Mouse (Mus musculus) heart, postnatal 0 days (tissue): Measurements from ENCODE around the gene Ctnnd1. TPM values are rescaled to one million over a fixed set of nuclear protein-coding genes. Genes with fewer than 3 reads are reported as not detected.
A peak's percentile ranks its signal among the peaks of the same experiment; 100 is the strongest.

Experiments used
- ATAC-seq: fragments of 200-750 bp; cut with Nextera tagmentation; 2 replicates; pipeline ENCODE4 v1.8.0; 2017; ENCODE audit warnings: low read depth, moderate number of reproducible peaks, moderate library complexity; ENCODE audit not compliant: insufficient read depth
- DNase-seq: peaks from one replicate; pipeline ENCODE4 v3.0.0-alpha.2; 2016; ENCODE audit warnings: low spot score
- H3K27ac ChIP-seq: fragments of 300-500 bp; sonication (generic); 2 replicates; pipeline ENCODE4 v1.5.1; 2014; ENCODE audit warnings: low read depth, mild to moderate bottlenecking
- H3K27me3 ChIP-seq: fragments of 300-500 bp; sonication (generic); 2 replicates; pipeline ENCODE4 v1.6.1; 2014; ENCODE audit warnings: low read length, mixed read lengths; ENCODE audit not compliant: control insufficient read depth, insufficient read depth
- H3K36me3 ChIP-seq: fragments of 300-500 bp; sonication (generic); replicated peaks from 2 replicates; pipeline ENCODE4 v1.6.1; 2014; ENCODE audit warnings: low read length, mixed read lengths; ENCODE audit not compliant: control insufficient read depth, insufficient read depth
- H3K4me1 ChIP-seq: fragments of 300-500 bp; sonication (generic); 2 replicates; pipeline ENCODE4 v1.6.1; 2014; ENCODE audit warnings: antibody characterized with exemption; ENCODE audit not compliant: control insufficient read depth, insufficient read depth
- H3K4me2 ChIP-seq: fragments of 300-500 bp; sonication (generic); 2 replicates; pipeline ENCODE4 v1.6.1; 2014; ENCODE audit warnings: low read depth, mild to moderate bottlenecking, low read length, moderate library complexity
- H3K4me3 ChIP-seq: fragments of 300-500 bp; sonication (generic); 2 replicates; pipeline ENCODE4 v1.5.1; 2014; ENCODE audit warnings: low read depth, low read length
- H3K9ac ChIP-seq: fragments of 300-500 bp; sonication (generic); replicated peaks from 2 replicates; pipeline ENCODE4 v1.6.1; 2014; ENCODE audit warnings: low read depth, low read length, mixed read lengths
- H3K9me3 ChIP-seq: fragments of 300-500 bp; sonication (generic); replicated peaks from 2 replicates; pipeline ENCODE4 v1.6.1; 2016; ENCODE audit warnings: low read length; ENCODE audit not compliant: control insufficient read depth
- CTCF ChIP-seq: IDR thresholded peaks from 2 replicates; pipeline ENCODE4 v1.5.1; 2016; ENCODE audit warnings: antibody characterized with exemption, control low read depth, low read depth
- EP300 ChIP-seq: IDR thresholded peaks from 2 replicates; pipeline ENCODE4 v1.6.1; 2016; ENCODE audit warnings: antibody characterized with exemption, low read depth
- WGBS: fragments of 180-500 bp; shearing (Covaris S2); extraction: QIAGEN DNeasy Blood & Tissue Kit; methylation state at CpG from one replicate; pipeline ENCODE4 v1.1.7; 2014; 5-methylcytosine and 5-hydroxymethylcytosine counted together
- polyA plus RNA-seq: library from polyadenylated mRNA; unstranded; fragments of >200 nt; fragmentation: Nextera tagmentation; extraction: Ambion mirVana; gene quantifications from 2 replicates; pipeline ENCODE4 v1.2.1, GENCODE M21; 2015
- total RNA-seq: library from RNA; depleted of rRNA; stranded (reverse); fragments of >200 nt; gene quantifications from 2 replicates; pipeline ENCODE4 v1.2.3, GENCODE M21; 2014; ENCODE audit warnings: low replicate concordance

The Ctnnd1 gene
- total and polyA plus RNA-seq, 2 experiments from 2014 or later: 29.8 to 121 TPM

GRCm38 (mm10) chr2:84638428-84639220, 11.9 kb downstream of the Ctnnd1 start:
- Histone ChIP-seq H3K27ac (peak overlapping the region; percentile 97), H3K4me1 (peaks cover 85% of the 10 kb centered on the region), H3K4me3 (no peak overlapping the region), H3K9me3 (no peaks in the 10 kb centered on the region), H3K36me3 (0 out of 2 replicates have a peak, but pooled peaks cover 4% of the 10 kb centered on the region), H3K27me3 (no peaks in the 10 kb centered on the region), H3K4me2 (peak overlapping the region; percentile 49), H3K9ac (0 out of 2 replicates have a peak overlapping the region, but pooled peaks have one; percentile 13)
- TF ChIP-seq CTCF: no peak
- TF ChIP-seq EP300: peak; percentile 40; the same call in 1 of the 2 replicates
- ATAC-seq (no peak), DNase-seq (no peak)
- 18% methylated on average over 5 of the region's 5 CpGs for WGBS

GRCm38 (mm10) chr2:84637452-84638165, 13.0 kb downstream of the Ctnnd1 start:
- 19% methylated on average over 7 of the region's 7 CpGs for WGBS
- Histone ChIP-seq H3K4me2 (peak overlapping the region; percentile 49), H3K4me3 (peak overlapping the region; percentile 12), H3K36me3 (0 out of 2 replicates have a peak, but pooled peaks cover 4% of the 10 kb centered on the region), H3K9ac (0 out of 2 replicates have a peak overlapping the region, but pooled peaks have one; percentile 13), H3K9me3 (no peaks in the 10 kb centered on the region), H3K4me1 (peaks cover 86% of the 10 kb centered on the region), H3K27me3 (no peaks in the 10 kb centered on the region), H3K27ac (peak overlapping the region; percentile 97)
- no peak for ATAC-seq
- DNase-seq: peak; percentile 54
- TF ChIP-seq CTCF (no peak), EP300 (no peak)

GRCm38 (mm10) chr2:84636231-84636741, 14.3 kb downstream of the Ctnnd1 start:
- H3K4me3 ChIP-seq: peak overlapping the region; percentile 11; the same call in 1 of the 2 replicates
- H3K36me3 ChIP-seq: 0 out of 2 replicates have a peak, but pooled peaks cover 4% of the 10 kb centered on the region
- no peaks in the 10 kb centered on the region for H3K27me3 ChIP-seq
- no peak for ATAC-seq
- WGBS: 13% methylated on average over 8 of the region's 8 CpGs
- H3K9me3 ChIP-seq: no peaks in the 10 kb centered on the region
- TF ChIP-seq CTCF: no peak
- no peak for TF ChIP-seq EP300
- H3K4me2 ChIP-seq: peak overlapping the region; percentile 50
- H3K4me1 ChIP-seq: peaks cover 87% of the 10 kb centered on the region
- DNase-seq: peak; percentile 46
- H3K9ac ChIP-seq: peak overlapping the region; percentile 50
- peak overlapping the region; percentile 97 for H3K27ac ChIP-seq

GRCm38 (mm10) chr2:84635611-84636010, 15.0 kb downstream of the Ctnnd1 start:
- Histone ChIP-seq H3K27me3 (no peaks in the 10 kb centered on the region), H3K9ac (peak overlapping the region; percentile 50; the same call in 1 of the 2 replicates), H3K4me1 (peaks cover 87% of the 10 kb centered on the region), H3K36me3 (0 out of 2 replicates have a peak, but pooled peaks cover 4% of the 10 kb centered on the region), H3K4me3 (peak overlapping the region; percentile 16; the same call in 1 of the 2 replicates), H3K9me3 (no peaks in the 10 kb centered on the region), H3K4me2 (peak overlapping the region; percentile 58), H3K27ac (peak overlapping the region; percentile 97)
- peak; percentile 96 for ATAC-seq
- TF ChIP-seq EP300 (peak; percentile 85), CTCF (no peak)
- DNase-seq: peak; percentile 98
- 0% methylated on average over 2 of the region's 2 CpGs for WGBS

GRCm38 (mm10) chr2:84634934-84635482, 15.6 kb downstream of the Ctnnd1 start:
- 11% methylated on average over 4 of the region's 4 CpGs for WGBS
- H3K27me3 ChIP-seq: no peaks in the 10 kb centered on the region
- no peaks in the 10 kb centered on the region for H3K9me3 ChIP-seq
- H3K4me1 ChIP-seq: peaks cover 81% of the 10 kb centered on the region
- peak overlapping the region; percentile 16 for H3K4me3 ChIP-seq
- ATAC-seq: no peak
- peak overlapping the region; percentile 58 for H3K4me2 ChIP-seq
- TF ChIP-seq EP300 (no peak), CTCF (no peak)
- peak overlapping the region; percentile 43; the same call in 1 of the 2 replicates for H3K9ac ChIP-seq
- DNase-seq: peak; percentile 27
- H3K27ac ChIP-seq: peak overlapping the region; percentile 97
- H3K36me3 ChIP-seq: 0 out of 2 replicates have a peak, but pooled peaks cover 2% of the 10 kb centered on the region
